Mouse (Mus musculus): ENCODE results near the gene Tcp11. TPM values are rescaled to one million over a fixed set of nuclear protein-coding genes. Genes with fewer than 3 reads are reported as not detected.

Gene Tcp11
- total and polyA plus RNA-seq, 2 experiments from 2014 or later = 2.9 to 7.2 TPM

DNA sequence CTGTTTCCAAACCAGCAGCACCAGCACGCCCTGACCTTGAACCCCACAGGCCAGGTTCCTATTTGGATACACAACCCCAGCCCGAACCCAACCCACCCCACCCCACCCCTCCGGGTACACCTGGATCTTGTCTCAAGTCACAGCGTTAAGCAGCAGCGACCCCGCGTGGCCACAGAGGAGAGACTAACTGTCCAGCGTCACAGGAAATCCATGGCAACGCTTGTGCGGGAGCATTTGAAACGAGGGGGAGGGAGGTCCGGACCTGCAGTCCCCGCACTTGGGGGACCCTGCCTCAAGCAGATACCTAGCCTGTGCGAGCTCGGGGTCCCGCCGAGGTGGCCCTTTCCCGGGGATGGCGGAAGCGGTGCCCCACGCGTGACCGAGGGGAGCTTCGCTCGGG is 821 bp downstream of the Tcp11 start:
- Histone ChIP-seq H3K27ac (ENCODE audit: low read depth, low read length) (peak overlapping the region; percentile 9; the same call in 1 of the 2 replicates), H3K4me1 (ENCODE audit: insufficient read depth) (no peaks in the 10 kb centered on the region), H3K36me3 (ENCODE audit: insufficient read depth) (no peaks in the 10 kb centered on the region), H3K4me3 (ENCODE audit: low read depth, low read length) (peak overlapping the region; percentile 58), H3K9me3 (ENCODE audit: low read length) (no peaks in the 10 kb centered on the region), H3K9ac (peak overlapping the region; percentile 54), H3K27me3 (ENCODE audit: insufficient read depth, low read length) (no peaks in the 10 kb centered on the region), H3K4me2 (ENCODE audit: low read depth) (peak overlapping the region; percentile 99)
- peak; percentile 88 for TF ChIP-seq CTCF (IDR thresholded peaks at IDR 0.05; ENCODE audit: low read depth)
- WGBS = under 1% methylated on average over 25 of the region's 25 CpGs
- ATAC-seq (peak; percentile 67), DNase-seq (peak; percentile 93)

DNA sequence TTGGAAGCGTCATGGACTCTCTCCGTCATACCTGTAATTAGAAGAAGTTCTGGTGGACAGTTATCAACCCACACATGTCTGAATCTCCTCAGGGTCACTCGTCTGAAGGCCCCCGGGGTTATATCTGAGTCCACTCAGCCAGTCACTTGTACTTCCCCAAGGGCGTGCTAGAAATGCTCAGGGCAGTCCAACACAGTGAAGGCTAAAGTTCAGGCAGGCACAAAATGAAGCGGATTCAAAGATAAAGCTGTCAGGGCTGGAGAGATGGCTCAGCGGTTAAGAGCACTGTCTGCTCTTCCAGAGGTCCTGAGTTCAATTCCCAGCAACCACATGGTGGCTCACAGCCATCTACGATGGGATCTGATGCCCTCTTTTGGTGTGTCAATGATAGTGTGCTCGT is 2.4 kb downstream of the Tcp11 start:
- H3K9ac ChIP-seq = no peak overlapping the region
- H3K4me2 ChIP-seq (ENCODE audit: low read depth) = no peak overlapping the region
- no peaks in the 10 kb centered on the region for H3K9me3 ChIP-seq (ENCODE audit: low read length)
- DNase-seq = no peak
- H3K4me3 ChIP-seq (ENCODE audit: low read depth, low read length) = no peak overlapping the region
- H3K4me1 ChIP-seq (ENCODE audit: insufficient read depth) = no peaks in the 10 kb centered on the region
- no peak overlapping the region for H3K27ac ChIP-seq (ENCODE audit: low read depth, low read length)
- H3K36me3 ChIP-seq (ENCODE audit: insufficient read depth) = no peaks in the 10 kb centered on the region
- WGBS = 89% methylated on average over 9 of the region's 9 CpGs
- no peak for ATAC-seq
- TF ChIP-seq CTCF (IDR thresholded peaks at IDR 0.05; ENCODE audit: low read depth) = no peak
- H3K27me3 ChIP-seq (ENCODE audit: insufficient read depth, low read length) = no peaks in the 10 kb centered on the region

DNA sequence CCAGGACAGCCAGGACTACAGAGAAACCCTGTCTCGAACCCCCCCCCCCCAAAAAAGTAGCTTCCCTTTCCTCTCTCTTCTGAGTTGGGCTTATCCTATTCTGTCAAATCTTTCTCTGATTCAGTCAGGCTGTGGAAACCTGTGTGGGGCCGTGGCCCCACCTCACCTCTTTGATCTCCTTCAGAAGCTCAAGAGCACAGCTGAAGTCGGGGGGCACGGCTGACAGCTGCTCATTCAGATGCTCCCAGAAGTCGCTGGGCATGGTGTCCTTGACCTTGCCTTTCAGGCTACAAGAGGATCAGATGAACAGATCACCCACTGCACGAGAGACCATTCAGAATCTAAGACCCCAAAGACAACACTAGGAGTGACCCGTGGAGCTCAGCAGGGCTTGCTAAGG is 6.0 kb downstream of the Tcp11 start:
- H3K36me3 ChIP-seq (ENCODE audit: insufficient read depth) = no peaks in the 10 kb centered on the region
- WGBS = 71% methylated on average over 7 of the region's 7 CpGs
- DNase-seq (no peak), ATAC-seq (no peak)
- H3K9me3 ChIP-seq (ENCODE audit: low read length) = no peaks in the 10 kb centered on the region
- no peak overlapping the region for H3K4me2 ChIP-seq (ENCODE audit: low read depth)
- no peak for TF ChIP-seq CTCF (IDR thresholded peaks at IDR 0.05; ENCODE audit: low read depth)
- H3K27me3 ChIP-seq (ENCODE audit: insufficient read depth, low read length) = no peaks in the 10 kb centered on the region
- no peaks in the 10 kb centered on the region for H3K4me1 ChIP-seq (ENCODE audit: insufficient read depth)
- no peak overlapping the region for H3K4me3 ChIP-seq (ENCODE audit: low read depth, low read length)
- H3K9ac ChIP-seq = no peak overlapping the region
- H3K27ac ChIP-seq (ENCODE audit: low read depth, low read length) = no peak overlapping the region

DNA sequence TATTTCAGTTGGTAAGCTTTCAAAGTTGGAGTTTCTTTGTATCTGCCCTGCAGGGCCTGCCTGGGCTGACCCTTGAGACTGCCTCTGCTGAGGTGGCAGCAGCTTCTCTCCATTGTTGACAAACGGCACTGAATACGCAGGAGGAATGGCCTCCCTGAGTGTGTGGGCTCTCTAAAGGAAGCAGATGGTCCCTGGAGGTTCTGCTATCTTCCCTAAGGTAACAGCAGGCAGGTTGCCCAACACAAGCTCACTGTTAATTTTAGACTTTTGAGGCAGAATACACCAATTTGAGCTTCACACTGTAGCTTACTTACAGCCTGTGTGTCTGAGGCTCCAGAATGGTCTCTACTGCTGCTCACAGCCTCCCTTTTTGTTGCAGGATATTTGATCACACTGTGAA is 7.7 kb downstream of the Tcp11 start:
- ATAC-seq (no peak), DNase-seq (no peak)
- no peaks in the 10 kb centered on the region for H3K36me3 ChIP-seq (ENCODE audit: insufficient read depth)
- no peaks in the 10 kb centered on the region for H3K9me3 ChIP-seq (ENCODE audit: low read length)
- no peak overlapping the region for H3K4me2 ChIP-seq (ENCODE audit: low read depth)
- no peak overlapping the region for H3K27ac ChIP-seq (ENCODE audit: low read depth, low read length)
- no peak for TF ChIP-seq CTCF (IDR thresholded peaks at IDR 0.05; ENCODE audit: low read depth)
- no peak overlapping the region for H3K4me3 ChIP-seq (ENCODE audit: low read depth, low read length)
- WGBS = 81% methylated on average over 2 of the region's 2 CpGs
- no peak overlapping the region for H3K9ac ChIP-seq
- no peaks in the 10 kb centered on the region for H3K27me3 ChIP-seq (ENCODE audit: insufficient read depth, low read length)
- H3K4me1 ChIP-seq (ENCODE audit: insufficient read depth) = no peaks in the 10 kb centered on the region

DNA sequence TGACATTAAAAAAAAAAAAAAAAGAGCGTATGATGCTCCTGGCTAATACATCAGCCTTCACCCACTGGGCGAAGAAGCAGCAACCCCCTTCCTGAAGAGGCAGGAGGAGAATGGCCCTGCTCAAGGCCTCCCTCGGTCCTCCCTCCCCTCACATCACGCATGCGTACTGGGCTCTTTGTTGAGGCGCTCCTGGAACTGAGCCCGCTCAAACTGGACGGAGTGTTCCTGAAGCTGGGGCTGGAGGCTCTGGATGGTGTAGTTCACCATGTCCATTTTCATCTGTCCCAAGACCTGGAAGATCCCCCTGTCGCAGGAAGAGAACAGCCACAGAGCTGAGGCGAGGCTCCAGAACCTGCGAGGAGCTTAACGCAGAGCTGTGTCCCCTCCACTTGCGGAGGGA is 10.2 kb downstream of the Tcp11 start:
- H3K4me3 ChIP-seq (ENCODE audit: low read depth, low read length) = no peak overlapping the region
- DNase-seq = peak; percentile 51
- no peaks in the 10 kb centered on the region for H3K27me3 ChIP-seq (ENCODE audit: insufficient read depth, low read length)
- no peaks in the 10 kb centered on the region for H3K36me3 ChIP-seq (ENCODE audit: insufficient read depth)
- no peaks in the 10 kb centered on the region for H3K4me1 ChIP-seq (ENCODE audit: insufficient read depth)
- WGBS = 81% methylated on average over 13 of the region's 13 CpGs
- H3K9ac ChIP-seq = no peak overlapping the region
- no peak overlapping the region for H3K4me2 ChIP-seq (ENCODE audit: low read depth)
- H3K27ac ChIP-seq (ENCODE audit: low read depth, low read length) = no peak overlapping the region
- ATAC-seq = no peak
- H3K9me3 ChIP-seq (ENCODE audit: low read length) = no peaks in the 10 kb centered on the region
- TF ChIP-seq CTCF (IDR thresholded peaks at IDR 0.05; ENCODE audit: low read depth) = no peak

DNA sequence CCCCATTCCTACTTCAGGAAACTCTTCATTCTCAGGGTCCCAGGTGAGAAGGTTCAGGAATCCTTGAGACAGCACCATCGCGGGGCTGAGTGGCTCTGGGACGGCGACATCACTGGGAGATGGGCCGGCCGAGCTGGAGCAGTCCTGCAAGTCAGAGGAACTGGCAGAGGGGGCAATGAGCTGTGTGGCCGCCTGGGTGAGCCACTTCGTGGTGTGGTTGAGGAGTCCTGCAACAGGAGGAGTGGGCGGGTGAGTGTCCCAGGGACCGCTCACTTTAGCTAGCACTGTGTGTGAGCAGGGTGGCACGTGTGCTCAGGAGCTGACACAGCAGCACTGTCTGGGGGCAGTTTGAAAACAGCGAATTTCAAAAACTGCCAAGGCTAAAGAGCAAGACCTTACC is 11.0 kb downstream of the Tcp11 start:
- DNase-seq (no peak), ATAC-seq (no peak)
- H3K27me3 ChIP-seq (ENCODE audit: insufficient read depth, low read length) = no peaks in the 10 kb centered on the region
- H3K9me3 ChIP-seq (ENCODE audit: low read length) = no peaks in the 10 kb centered on the region
- WGBS = 39% methylated on average over 12 of the region's 12 CpGs
- no peaks in the 10 kb centered on the region for H3K4me1 ChIP-seq (ENCODE audit: insufficient read depth)
- TF ChIP-seq CTCF (IDR thresholded peaks at IDR 0.05; ENCODE audit: low read depth) = no peak
- H3K4me3 ChIP-seq (ENCODE audit: low read depth, low read length) = no peak overlapping the region
- H3K9ac ChIP-seq = no peak overlapping the region
- H3K36me3 ChIP-seq (ENCODE audit: insufficient read depth) = no peaks in the 10 kb centered on the region
- no peak overlapping the region for H3K4me2 ChIP-seq (ENCODE audit: low read depth)
- no peak overlapping the region for H3K27ac ChIP-seq (ENCODE audit: low read depth, low read length)

DNA sequence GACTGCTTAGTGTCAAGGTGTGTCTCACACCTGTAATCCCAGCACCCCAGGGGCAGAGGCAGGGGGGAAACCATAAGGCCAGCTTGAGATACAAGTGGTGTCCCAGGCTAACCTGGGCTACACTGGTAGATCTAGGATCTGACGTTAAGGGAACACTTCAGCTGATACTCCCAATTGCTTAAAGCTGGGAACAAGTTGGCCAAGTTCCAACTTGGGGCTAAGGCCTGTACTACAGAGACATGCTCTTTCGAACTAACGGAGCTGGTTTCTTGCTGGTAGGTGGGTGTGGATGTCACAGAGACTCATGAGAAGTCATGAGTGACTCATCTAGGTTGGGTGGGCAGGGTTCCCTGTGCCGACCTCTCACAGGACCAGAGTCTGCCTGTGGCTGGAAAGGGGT is 13.1 kb downstream of the Tcp11 start:
- TF ChIP-seq CTCF (IDR thresholded peaks at IDR 0.05; ENCODE audit: low read depth) = no peak

DNA sequence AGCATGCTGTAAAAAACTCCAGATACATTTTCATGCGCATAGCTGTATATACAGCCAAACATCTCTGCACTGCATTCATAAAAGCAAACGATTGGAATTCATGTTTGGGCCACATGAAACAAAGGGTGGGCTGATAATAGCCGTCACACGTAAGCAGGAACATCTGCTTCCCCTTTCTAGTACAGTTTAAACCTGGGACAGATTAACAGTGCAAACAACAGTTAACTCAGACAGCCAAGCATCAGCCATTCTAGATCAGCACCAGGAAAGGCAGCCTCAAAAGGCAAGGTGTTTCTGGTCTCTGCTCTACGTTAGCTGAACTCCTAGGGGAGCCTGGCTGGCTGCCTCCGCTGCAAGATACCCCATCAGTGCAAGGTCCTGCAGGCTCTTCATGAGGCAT is 17.3 kb downstream of the Tcp11 start:
- no peak for ATAC-seq
- no peak overlapping the region for H3K4me3 ChIP-seq (ENCODE audit: low read depth, low read length)
- TF ChIP-seq CTCF (IDR thresholded peaks at IDR 0.05; ENCODE audit: low read depth) = no peak
- H3K27me3 ChIP-seq (ENCODE audit: insufficient read depth, low read length) = no peaks in the 10 kb centered on the region
- DNase-seq = no peak
- H3K36me3 ChIP-seq (ENCODE audit: insufficient read depth) = peaks cover 27% of the 10 kb centered on the region
- no peaks in the 10 kb centered on the region for H3K9me3 ChIP-seq (ENCODE audit: low read length)
- 72% methylated on average over 6 of the region's 6 CpGs for WGBS
- H3K27ac ChIP-seq (ENCODE audit: low read depth, low read length) = 0 out of 2 replicates have a peak overlapping the region, but pooled peaks have one; percentile 35
- no peaks in the 10 kb centered on the region for H3K4me1 ChIP-seq (ENCODE audit: insufficient read depth)
- H3K9ac ChIP-seq = no peak overlapping the region
- H3K4me2 ChIP-seq (ENCODE audit: low read depth) = no peak overlapping the region

More for the DNA sequence above, 13.1 kb downstream of the Tcp11 start:
- H3K27ac ChIP-seq (ENCODE audit: low read depth, low read length) = no peak overlapping the region
- DNase-seq (no peak), ATAC-seq (no peak)
- H3K4me1 ChIP-seq (ENCODE audit: insufficient read depth) = no peaks in the 10 kb centered on the region
- H3K4me2 ChIP-seq (ENCODE audit: low read depth) = no peak overlapping the region
- 72% methylated on average over 4 of the region's 4 CpGs for WGBS
- H3K9me3 ChIP-seq (ENCODE audit: low read length) = no peaks in the 10 kb centered on the region
- H3K36me3 ChIP-seq (ENCODE audit: insufficient read depth) = no peaks in the 10 kb centered on the region
- H3K4me3 ChIP-seq (ENCODE audit: low read depth, low read length) = no peak overlapping the region
- no peaks in the 10 kb centered on the region for H3K27me3 ChIP-seq (ENCODE audit: insufficient read depth, low read length)
- H3K9ac ChIP-seq = no peak overlapping the region
